Mouse (Mus musculus): ENCODE measurements around the gene Serhl.

Gene Serhl

GRCm38 (mm10) chr15:83161062-83161748 is 71.9 kb downstream of the Serhl start:
- DNase-seq (ENCODE audit: low read depth, low spot score) = peak; percentile 27

DNA sequence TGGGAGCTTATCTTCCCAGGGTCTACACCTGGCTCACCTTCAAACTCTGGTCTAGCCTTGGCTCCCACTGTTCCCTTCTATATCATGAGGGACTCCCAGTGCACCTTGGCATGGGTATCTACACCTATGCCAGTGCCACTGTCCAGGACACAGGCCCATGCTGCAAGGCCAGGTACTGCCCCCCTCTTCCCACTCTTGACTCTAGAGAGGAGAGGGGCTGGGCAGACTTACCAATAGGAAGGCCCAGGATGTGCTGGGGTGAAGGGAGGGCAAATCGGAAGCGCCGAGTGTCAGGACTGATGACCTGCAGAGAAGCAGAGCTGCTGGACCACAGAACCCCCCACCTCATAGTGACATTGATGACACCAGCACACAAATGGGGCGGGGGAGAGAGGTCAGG is 72.7 kb downstream of the Serhl start:
- DNase-seq (ENCODE audit: low read depth, low spot score) = no peak

DNA sequence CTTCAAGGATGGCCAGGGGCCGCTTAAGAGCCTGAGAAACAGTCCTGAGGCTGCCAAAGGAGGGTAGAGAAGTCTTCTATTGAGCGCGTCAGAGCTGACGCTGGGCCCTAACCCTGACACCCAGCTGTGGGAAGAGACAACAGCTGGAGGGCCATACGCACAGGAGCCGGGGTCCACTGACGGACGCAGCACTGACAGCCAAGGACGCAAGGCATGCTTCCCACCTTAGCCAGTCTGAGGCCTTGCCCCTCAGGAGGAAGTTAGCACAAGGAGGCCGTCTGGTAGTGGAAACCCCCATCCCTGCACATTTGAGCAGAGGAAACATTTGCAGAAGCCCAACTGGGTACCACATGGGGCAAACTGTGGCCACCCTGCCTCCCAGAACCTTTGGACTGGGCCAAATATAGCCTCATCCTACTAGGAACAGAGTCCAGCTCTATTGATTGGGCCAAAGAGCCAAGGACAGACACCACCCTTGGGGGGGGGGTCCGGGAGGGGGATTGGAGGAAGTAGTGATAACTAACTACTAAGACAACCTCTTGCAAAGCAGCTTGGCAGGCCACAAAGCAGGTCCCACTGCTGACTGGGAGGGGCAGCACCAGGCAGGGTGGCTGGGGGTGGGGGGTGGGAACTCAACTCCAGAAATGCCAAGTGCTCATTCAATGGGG is 73.6 kb downstream of the Serhl start:
- DNase-seq (ENCODE audit: low read depth, low spot score) = no peak

- no peak for DNase-seq (ENCODE audit: low read depth, low spot score)
Measured at GRCm38 (mm10) chr15:83164971-83165471, 75.7 kb downstream of the Serhl start.

- no peak for DNase-seq (ENCODE audit: low read depth, low spot score)
Measured at GRCm38 (mm10) chr15:83165526-83166315, 76.4 kb downstream of the Serhl start.

Data from mesoderm, embryonic 11.5 days (tissue).